Mouse (Mus musculus) thymus, adult 2 months (tissue): ENCODE measurements around the gene Smyd4. TPM values are rescaled to one million over a fixed set of nuclear protein-coding genes. Genes with fewer than 3 reads are reported as not detected.

Source experiments
- DNase-seq: peaks from one replicate; pipeline ENCODE4 v3.0.0; 2021
- H3K27ac ChIP-seq: fragments of 200-500 bp; 2 replicates; pipeline ENCODE4 v1.5.1; 2012; ENCODE audit warnings: low read length, control low read depth; ENCODE audit not compliant: control insufficient read depth, insufficient read depth
- H3K27me3 ChIP-seq: fragments of 200-500 bp; 2 replicates; pipeline ENCODE4 v1.6.1; 2012; ENCODE audit warnings: mild to moderate bottlenecking, low read length, moderate library complexity, mixed read lengths; ENCODE audit not compliant: control insufficient read depth, insufficient read depth
- H3K36me3 ChIP-seq: fragments of 200-500 bp; 2 replicates; pipeline ENCODE4 v1.6.1; 2012; ENCODE audit warnings: mild to moderate bottlenecking, low read length, moderate library complexity; ENCODE audit not compliant: control insufficient read depth, insufficient read depth
- H3K4me1 ChIP-seq: fragments of 200-500 bp; replicated peaks from 2 replicates; pipeline ENCODE4 v1.6.1; 2012; ENCODE audit warnings: low read length; ENCODE audit not compliant: control insufficient read depth, insufficient read depth
- H3K4me3 ChIP-seq: fragments of 200-500 bp; 2 replicates; pipeline ENCODE4 v1.5.1; 2012; ENCODE audit warnings: mild to moderate bottlenecking, low read length, control low read depth, moderate library complexity; ENCODE audit not compliant: control insufficient read depth, insufficient read depth
- CTCF ChIP-seq: fragments of 200-500 bp; IDR thresholded peaks from 2 replicates; pipeline ENCODE4 v1.5.1; 2012; ENCODE audit warnings: mild to moderate bottlenecking, control low read depth, low read length, moderate library complexity, borderline replicate concordance; ENCODE audit not compliant: control insufficient read depth, poor library complexity, insufficient read depth; ENCODE audit errors: extremely low read depth
- POLR2A ChIP-seq: fragments of 200-500 bp; IDR thresholded peaks from 2 replicates; pipeline ENCODE4 v1.6.1; 2012; ENCODE audit warnings: mild to moderate bottlenecking, low read length, control low read depth, moderate library complexity; ENCODE audit not compliant: control insufficient read depth, poor library complexity, insufficient read depth; ENCODE audit errors: extremely low read depth
- WGBS: fragments of 180-500 bp; shearing (Covaris S2); methylation state at CpG from one replicate; pipeline ENCODE4 v1.1.7; 2018; 5-methylcytosine and 5-hydroxymethylcytosine counted together
- polyA plus RNA-seq: library from polyadenylated mRNA; depleted of rRNA; stranded (reverse); fragments of >200 nt; gene quantifications from 2 replicates; pipeline ENCODE4 v1.2.3, GENCODE M21; 2012

Smyd4 gene
- polyA plus RNA-seq, 1 experiment, result 5.6 TPM

- Histone ChIP-seq H3K27ac (no peak overlapping the region), H3K4me3 (no peak overlapping the region), H3K4me1 (0 out of 2 replicates have a peak, but pooled peaks cover 2% of the 10 kb centered on the region), H3K27me3 (no peaks in the 10 kb centered on the region), H3K36me3 (peaks cover 80% of the 10 kb centered on the region)
- over 99% methylated on average over 6 of the region's 6 CpGs for WGBS
- DNase-seq, result no peak
- no peak for TF ChIP-seq POLR2A
- TF ChIP-seq CTCF, result no peak
Measured at GRCm38 (mm10) chr11:75311751-75312150, 36.5 kb upstream of the Smyd4 start.

GRCm38 (mm10) chr11:75313834-75314233, 34.4 kb upstream of the Smyd4 start:
- TF ChIP-seq POLR2A (no peak), CTCF (no peak)
- peaks cover 65% of the 10 kb centered on the region for H3K36me3 ChIP-seq
- 95% methylated on average over 8 of the region's 8 CpGs for WGBS
- H3K27me3 ChIP-seq, result no peaks in the 10 kb centered on the region
- no peak overlapping the region for H3K4me3 ChIP-seq
- DNase-seq, result no peak
- H3K4me1 ChIP-seq, result peaks cover 13% of the 10 kb centered on the region
- H3K27ac ChIP-seq, result no peak overlapping the region

- Histone ChIP-seq H3K4me3 (peak overlapping the region; percentile 30), H3K27me3 (no peaks in the 10 kb centered on the region), H3K4me1 (peaks cover 37% of the 10 kb centered on the region), H3K27ac (peak overlapping the region; percentile 96), H3K36me3 (peaks cover 18% of the 10 kb centered on the region)
- DNase-seq, result peak; percentile 70
- TF ChIP-seq POLR2A (no peak), CTCF (no peak)
- WGBS, result 14% methylated on average over 14 of the region's 14 CpGs
Measured at GRCm38 (mm10) chr11:75318351-75319221, 29.6 kb upstream of the Smyd4 start.

- peak; percentile 50 for DNase-seq
- Histone ChIP-seq H3K36me3 (peaks cover 12% of the 10 kb centered on the region), H3K27me3 (no peaks in the 10 kb centered on the region), H3K4me1 (peaks cover 38% of the 10 kb centered on the region), H3K4me3 (no peak overlapping the region), H3K27ac (peak overlapping the region; percentile 92)
- TF ChIP-seq POLR2A (0 out of 2 replicates have a peak, but pooled peaks have one; percentile 10), CTCF (no peak)
- 33% methylated on average over 5 of the region's 5 CpGs for whole genome bisulfite sequencing
Measured at GRCm38 (mm10) chr11:75319246-75319645, 29.0 kb upstream of the Smyd4 start.

GRCm38 (mm10) chr11:75323326-75323737, 24.9 kb upstream of the Smyd4 start:
- WGBS, result 84% methylated on average over 8 of the region's 8 CpGs
- no peaks in the 10 kb centered on the region for H3K36me3 ChIP-seq

GRCm38 (mm10) chr11:75324433-75324832, 23.8 kb upstream of the Smyd4 start:
- TF ChIP-seq POLR2A (no peak), CTCF (no peak)
- WGBS, result 98% methylated on average over 2 of the region's 2 CpGs

More at GRCm38 (mm10) chr11:75323326-75323737, 24.9 kb upstream of the Smyd4 start:
- DNase-seq, result peak; percentile 31
- no peak for TF ChIP-seq POLR2A
- no peak for TF ChIP-seq CTCF
- no peak overlapping the region for H3K4me3 ChIP-seq
- H3K4me1 ChIP-seq, result peaks cover 30% of the 10 kb centered on the region
- H3K27ac ChIP-seq, result peak overlapping the region; percentile 83
- H3K27me3 ChIP-seq, result no peaks in the 10 kb centered on the region

More at GRCm38 (mm10) chr11:75324433-75324832, 23.8 kb upstream of the Smyd4 start:
- H3K4me3 ChIP-seq, result no peak overlapping the region
- no peak for DNase-seq
- H3K36me3 ChIP-seq, result no peaks in the 10 kb centered on the region
- peaks cover 28% of the 10 kb centered on the region for H3K4me1 ChIP-seq
- H3K27ac ChIP-seq, result no peak overlapping the region
- H3K27me3 ChIP-seq, result no peaks in the 10 kb centered on the region
